Mouse (Mus musculus) hindbrain, embryonic 15.5 days (tissue): ENCODE measurements around the gene Tap2. TPM values are rescaled to one million over a fixed set of nuclear protein-coding genes. Genes with fewer than 3 reads are reported as not detected.
A peak's percentile ranks its signal among the peaks of the same experiment; 100 is the strongest.

ENCODE experiments used
- ATAC-seq: fragments of 200-750 bp; cut with Nextera tagmentation; 2 replicates; pipeline ENCODE4 v1.8.0; 2017; ENCODE audit warnings: low read depth, moderate number of reproducible peaks, moderate TSS enrichment; ENCODE audit not compliant: low FRiP score
- H3K27ac ChIP-seq: fragments of 300-500 bp; sonication (generic); replicated peaks from 2 replicates; pipeline ENCODE4 v1.5.1; 2015; ENCODE audit warnings: mild to moderate bottlenecking, inconsistent platforms
- H3K27me3 ChIP-seq: fragments of 300-500 bp; sonication (generic); 2 replicates; pipeline ENCODE4 v1.6.1; 2015; ENCODE audit warnings: control low read depth, inconsistent platforms
- H3K36me3 ChIP-seq: fragments of 300-500 bp; sonication (generic); 2 replicates; pipeline ENCODE4 v1.6.1; 2015; ENCODE audit warnings: control low read depth, inconsistent platforms
- H3K4me1 ChIP-seq: fragments of 300-500 bp; sonication (generic); replicated peaks from 2 replicates; pipeline ENCODE4 v1.6.1; 2015; ENCODE audit warnings: control low read depth, inconsistent platforms
- H3K4me2 ChIP-seq: fragments of 300-500 bp; sonication (generic); 2 replicates; pipeline ENCODE4 v1.6.1; 2015; ENCODE audit warnings: moderate library complexity, mild to moderate bottlenecking, inconsistent platforms
- H3K4me3 ChIP-seq: fragments of 300-500 bp; sonication (generic); 2 replicates; pipeline ENCODE4 v1.5.1; 2015; ENCODE audit warnings: mild to moderate bottlenecking, inconsistent platforms
- H3K9ac ChIP-seq: fragments of 300-500 bp; sonication (generic); 2 replicates; pipeline ENCODE4 v1.6.1; 2015; ENCODE audit warnings: inconsistent platforms
- H3K9me3 ChIP-seq: fragments of 300-500 bp; sonication (generic); 2 replicates; pipeline ENCODE4 v1.6.1; 2016; ENCODE audit warnings: control low read depth, inconsistent platforms
- WGBS: fragments of 180-500 bp; shearing (Covaris S2); methylation state at CpG from one replicate; pipeline ENCODE4 v1.1.7; 2015; 5-methylcytosine and 5-hydroxymethylcytosine counted together
- polyA plus RNA-seq: library from polyadenylated mRNA; unstranded; fragments of >200 nt; fragmentation: Nextera tagmentation; extraction: Ambion mirVana; gene quantifications from 2 replicates; pipeline ENCODE4 v1.2.1, GENCODE M21; 2015

Tap2 gene
- polyA plus RNA-seq, 1 experiment from 2014 or later = 2.2 TPM

- Histone ChIP-seq H3K27me3 (peaks cover 31% of the 10 kb centered on the region), H3K4me2 (no peak overlapping the region), H3K36me3 (no peaks in the 10 kb centered on the region), H3K4me1 (peaks cover 22% of the 10 kb centered on the region), H3K9ac (no peak overlapping the region), H3K4me3 (no peak overlapping the region), H3K27ac (no peak overlapping the region), H3K9me3 (no peaks in the 10 kb centered on the region)
- peak; percentile 74 for ATAC-seq
- WGBS = 22% methylated on average over 4 of the region's 4 CpGs
Observed at GRCm38 (mm10) chr17:34261502-34261901, 58.2 kb downstream of the Tap2 start.

GRCm38 (mm10) chr17:34263068-34263467 lies 59.7 kb downstream of the Tap2 start:
- peak; percentile 83 for ATAC-seq
- peaks cover 30% of the 10 kb centered on the region for H3K27me3 ChIP-seq
- WGBS = 0% methylated on average over 8 of the region's 8 CpGs
- peak overlapping the region; percentile 99 for H3K4me2 ChIP-seq
- H3K9ac ChIP-seq = no peak overlapping the region
- H3K9me3 ChIP-seq = no peaks in the 10 kb centered on the region
- H3K4me1 ChIP-seq = peaks cover 22% of the 10 kb centered on the region
- no peak overlapping the region for H3K27ac ChIP-seq
- H3K36me3 ChIP-seq = no peaks in the 10 kb centered on the region
- peak overlapping the region; percentile 44 for H3K4me3 ChIP-seq

DNA sequence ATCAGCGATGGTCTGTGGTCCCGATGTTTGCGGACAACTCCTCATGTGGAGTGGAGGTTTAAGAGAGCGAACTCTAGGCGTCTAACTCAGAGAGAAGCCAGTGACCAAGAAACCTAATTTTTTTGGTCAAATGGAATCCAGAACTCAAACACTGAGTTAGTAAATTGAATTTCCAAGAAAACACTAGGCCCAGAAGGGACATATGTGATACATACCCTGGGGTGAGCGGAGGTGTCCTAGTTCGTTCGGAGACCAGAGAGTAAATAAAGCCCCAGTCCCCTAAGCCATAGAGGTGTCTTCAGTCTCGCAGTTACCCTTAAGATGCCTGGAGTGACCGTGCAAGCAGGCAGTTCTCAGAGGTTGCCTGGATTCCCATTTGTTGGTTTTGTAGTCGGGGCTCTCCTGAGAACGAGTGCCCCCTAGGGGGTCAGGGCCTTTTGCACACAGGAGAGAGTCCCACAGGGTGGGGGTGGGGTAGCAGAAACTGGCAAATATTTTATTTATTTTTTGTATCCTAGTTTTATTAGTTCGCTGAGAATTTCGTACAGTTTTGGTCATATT lies 60.6 kb downstream of the Tap2 start:
- WGBS = 4% methylated on average over 14 of the region's 14 CpGs
- H3K4me3 ChIP-seq = peak overlapping the region; percentile 51
- no peak overlapping the region for H3K9ac ChIP-seq
- peaks cover 22% of the 10 kb centered on the region for H3K4me1 ChIP-seq
- H3K27me3 ChIP-seq = peaks cover 26% of the 10 kb centered on the region
- peak overlapping the region; percentile 99 for H3K4me2 ChIP-seq
- no peak for ATAC-seq
- no peaks in the 10 kb centered on the region for H3K36me3 ChIP-seq
- H3K27ac ChIP-seq = no peak overlapping the region
- no peaks in the 10 kb centered on the region for H3K9me3 ChIP-seq

GRCm38 (mm10) chr17:34264452-34265351 lies 61.4 kb downstream of the Tap2 start:
- Histone ChIP-seq H3K4me3 (peak overlapping the region; percentile 51), H3K4me1 (peaks cover 22% of the 10 kb centered on the region), H3K36me3 (no peaks in the 10 kb centered on the region), H3K9ac (peak overlapping the region; percentile 40), H3K27me3 (peaks cover 26% of the 10 kb centered on the region), H3K4me2 (peak overlapping the region; percentile 99), H3K27ac (no peak overlapping the region), H3K9me3 (no peaks in the 10 kb centered on the region)
- no peak for ATAC-seq
- under 1% methylated on average over 91 of the region's 93 CpGs for WGBS

Other genes with a start within 250 kb of the Tap2 start
- gene Vps52, start 247.7 kb upstream of the Tap2 start, polyA plus RNA-seq = 74.8 and 76.6 TPM in 2 replicates
- gene Rps18, start 247.5 kb upstream of the Tap2 start, polyA plus RNA-seq = 701 and 784 TPM in 2 replicates
- 19.5 and 25.2 TPM in 2 replicates for gene H2-K1, start 203.2 kb upstream of the Tap2 start, polyA plus RNA-seq
- gene Ring1, start 178.8 kb upstream of the Tap2 start, polyA plus RNA-seq = 22.1 and 24.9 TPM in 2 replicates
- 64.8 and 71.9 TPM in 2 replicates for gene H2-Ke6, start 175.5 kb upstream of the Tap2 start, polyA plus RNA-seq
- gene Slc39a7, start 171.8 kb upstream of the Tap2 start, polyA plus RNA-seq = 166 and 176 TPM in 2 replicates
- 57.8 and 61.1 TPM in 2 replicates for gene Rxrb, start 171.7 kb upstream of the Tap2 start, polyA plus RNA-seq
- gene Col11a2, start 164.1 kb upstream of the Tap2 start, polyA plus RNA-seq = 4.5 and 5.4 TPM in 2 replicates
- 0.14 TPM in 1 of 2 replicates, not detected in the other for gene H2-Oa, start 111.2 kb upstream of the Tap2 start, polyA plus RNA-seq
- 19.4 and 19.8 TPM in 2 replicates for gene H2-DMa, start 84.0 kb upstream of the Tap2 start, polyA plus RNA-seq
- 122 and 144 TPM in 2 replicates for gene Brd2, start 80.9 kb upstream of the Tap2 start, polyA plus RNA-seq
- 0.20 and 0.38 TPM in 2 replicates for gene H2-DMb2, start 60.2 kb upstream of the Tap2 start, polyA plus RNA-seq
- gene H2-DMb1, start 50.5 kb upstream of the Tap2 start, polyA plus RNA-seq = 0.79 and 1.1 TPM in 2 replicates
- gene Tap1, start 16.0 kb upstream of the Tap2 start, polyA plus RNA-seq = 3.0 and 3.7 TPM in 2 replicates
- 1.4 and 2.4 TPM in 2 replicates for gene Psmb9, start 15.8 kb upstream of the Tap2 start, polyA plus RNA-seq
- gene Psmb8, start 5.8 kb upstream of the Tap2 start, polyA plus RNA-seq = 3.3 and 5.7 TPM in 2 replicates
- gene H2-Ob, start 35.4 kb downstream of the Tap2 start, polyA plus RNA-seq = 0.20 and 0.21 TPM in 2 replicates
- gene H2-Ab1, start 54.2 kb downstream of the Tap2 start, polyA plus RNA-seq = 1.6 and 2.5 TPM in 2 replicates
- 0.83 and 1.2 TPM in 2 replicates for gene H2-Aa, start 84.3 kb downstream of the Tap2 start, polyA plus RNA-seq
- 3.4 and 4.1 TPM in 2 replicates for gene H2-Eb1, start 102.3 kb downstream of the Tap2 start, polyA plus RNA-seq
- gene H2-Eb2, start 122.1 kb downstream of the Tap2 start, polyA plus RNA-seq = 0.26 TPM in 2 replicates
- 0.05 TPM in 1 of 2 replicates, not detected in the other for gene Btnl2, start 151.3 kb downstream of the Tap2 start, polyA plus RNA-seq
- gene Btnl1, start 173.6 kb downstream of the Tap2 start, polyA plus RNA-seq = not detected in 2 replicates
- 4.8 and 5.5 TPM in 2 replicates for gene BC051142, start 195.3 kb downstream of the Tap2 start, polyA plus RNA-seq